Mouse (Mus musculus): ENCODE data around the gene Hist1h2bk.

The Hist1h2bk gene

DNA sequence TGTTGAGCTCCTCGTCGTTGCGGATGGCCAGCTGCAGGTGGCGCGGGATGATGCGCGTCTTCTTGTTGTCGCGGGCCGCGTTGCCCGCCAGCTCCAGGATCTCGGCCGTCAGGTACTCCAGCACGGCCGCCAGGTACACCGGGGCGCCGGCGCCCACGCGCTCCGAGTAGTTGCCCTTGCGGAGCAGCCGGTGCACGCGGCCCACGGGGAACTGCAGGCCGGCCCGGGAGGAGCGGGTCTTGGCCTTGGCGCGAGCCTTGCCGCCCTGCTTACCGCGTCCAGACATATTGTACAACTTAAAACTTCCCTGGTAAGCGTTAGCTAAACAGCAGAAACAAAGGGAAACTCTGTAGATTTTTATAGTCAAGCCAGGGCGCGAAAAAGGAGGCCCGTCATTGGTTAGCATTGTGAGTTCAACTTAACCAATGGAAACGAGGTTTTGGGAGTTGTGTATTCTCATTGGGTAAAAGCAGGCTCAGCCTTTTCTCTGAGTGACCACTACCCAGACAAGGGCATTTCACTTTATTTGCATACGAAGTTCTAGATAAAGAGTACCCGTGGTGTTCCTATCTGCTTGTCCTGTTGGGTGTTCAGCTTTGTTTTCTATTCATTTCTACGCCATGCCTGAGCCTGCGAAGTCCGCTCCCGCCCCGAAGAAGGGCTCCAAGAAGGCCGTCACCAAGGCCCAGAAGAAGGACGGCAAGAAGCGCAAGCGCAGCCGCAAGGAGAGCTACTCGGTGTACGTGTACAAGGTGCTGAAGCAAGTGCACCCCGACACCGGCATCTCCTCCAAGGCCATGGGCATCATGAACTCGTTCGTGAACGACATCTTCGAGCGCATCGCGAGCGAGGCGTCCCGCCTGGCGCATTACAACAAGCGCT, at the start of gene Hist1h2bk, which contains the start of gene Hist1h2ah:
TSS of gene Hist1h2bk (plus strand) at position 604 of the 882 bp plus-strand sequence.
TSS of gene Hist1h2ah (minus strand) at position 302 of the 882 bp plus-strand sequence.
- peak; percentile 91 for DNase-seq (ENCODE audit: low read depth)

DNA sequence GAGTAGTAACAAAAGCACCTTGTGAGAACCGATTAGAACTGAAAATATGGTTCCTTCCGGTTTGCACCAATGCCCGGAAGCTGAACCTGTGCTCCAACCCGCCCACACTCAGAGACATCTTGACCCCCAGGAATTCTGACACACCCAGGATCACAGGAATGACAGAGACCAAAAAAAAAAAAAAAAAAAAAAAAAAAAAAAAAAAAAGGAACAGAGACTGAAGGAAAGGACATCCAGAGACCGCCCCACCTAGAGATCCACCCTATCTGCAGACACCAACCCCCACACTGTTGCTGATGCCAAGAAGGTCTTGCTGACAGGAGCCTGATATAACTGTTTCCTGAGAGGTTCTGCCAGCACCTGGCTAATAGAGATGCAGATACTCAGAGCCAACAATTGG, 43.1 kb upstream of the Hist1h2bk start:
- DNase-seq (ENCODE audit: low read depth) = no peak

DNA sequence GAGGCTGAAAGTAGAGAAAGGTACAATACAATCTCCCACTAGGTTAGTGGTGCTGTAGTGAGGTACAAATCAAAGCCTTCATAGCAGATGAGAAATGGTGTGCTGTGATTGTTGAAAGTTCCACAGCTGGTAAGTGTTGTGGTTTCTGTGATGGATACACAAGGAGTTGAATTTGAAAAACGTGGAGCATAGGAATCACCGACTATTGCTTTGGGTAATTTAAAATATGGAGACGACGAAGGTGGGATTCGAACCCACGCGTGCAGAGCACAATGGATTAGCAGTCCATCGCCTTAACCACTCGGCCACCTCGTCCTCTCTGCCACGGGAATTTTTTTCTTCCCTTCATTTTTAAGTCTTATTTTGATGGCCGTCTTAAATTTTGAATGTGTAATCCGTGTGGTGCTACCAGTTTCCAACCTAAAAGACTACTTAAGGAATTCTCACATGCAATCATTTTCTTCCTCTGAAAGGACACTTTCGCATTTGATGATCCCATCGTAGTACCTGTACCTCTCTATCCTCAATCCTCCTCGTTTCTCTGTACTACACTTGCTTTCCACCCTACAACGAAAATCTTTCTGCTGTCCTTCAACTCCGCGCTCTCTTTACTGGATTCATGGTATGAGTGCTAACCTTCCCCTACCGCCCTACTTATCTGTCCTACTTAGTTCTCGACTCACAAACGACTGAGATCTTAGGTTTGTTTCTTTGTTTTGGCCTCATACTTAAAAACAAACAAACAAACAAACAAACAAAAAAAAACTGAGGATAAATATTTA, 41.5 kb upstream of the Hist1h2bk start:
- peak; percentile 73 for DNase-seq (ENCODE audit: low read depth)

DNA sequence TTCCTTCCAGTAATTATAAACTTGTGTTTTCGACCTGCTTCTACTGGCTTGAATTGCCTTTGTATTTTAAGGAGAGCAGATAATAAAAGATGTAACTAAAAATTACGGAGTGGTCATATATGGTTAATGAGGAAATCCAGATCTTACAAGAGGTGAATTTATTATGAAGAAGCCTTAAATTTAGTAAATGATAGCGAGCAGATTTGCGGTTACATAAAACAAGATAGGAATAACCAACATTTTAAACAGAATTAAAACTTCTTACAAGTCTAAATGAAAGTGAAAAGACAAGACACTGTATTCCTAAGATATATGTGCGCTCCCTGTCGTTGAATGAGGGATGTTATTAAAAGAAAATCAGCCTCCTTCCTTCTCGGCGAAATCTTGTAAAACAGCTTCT, 40.8 kb upstream of the Hist1h2bk start:
- peak; percentile 17 for DNase-seq (ENCODE audit: low read depth)

DNA sequence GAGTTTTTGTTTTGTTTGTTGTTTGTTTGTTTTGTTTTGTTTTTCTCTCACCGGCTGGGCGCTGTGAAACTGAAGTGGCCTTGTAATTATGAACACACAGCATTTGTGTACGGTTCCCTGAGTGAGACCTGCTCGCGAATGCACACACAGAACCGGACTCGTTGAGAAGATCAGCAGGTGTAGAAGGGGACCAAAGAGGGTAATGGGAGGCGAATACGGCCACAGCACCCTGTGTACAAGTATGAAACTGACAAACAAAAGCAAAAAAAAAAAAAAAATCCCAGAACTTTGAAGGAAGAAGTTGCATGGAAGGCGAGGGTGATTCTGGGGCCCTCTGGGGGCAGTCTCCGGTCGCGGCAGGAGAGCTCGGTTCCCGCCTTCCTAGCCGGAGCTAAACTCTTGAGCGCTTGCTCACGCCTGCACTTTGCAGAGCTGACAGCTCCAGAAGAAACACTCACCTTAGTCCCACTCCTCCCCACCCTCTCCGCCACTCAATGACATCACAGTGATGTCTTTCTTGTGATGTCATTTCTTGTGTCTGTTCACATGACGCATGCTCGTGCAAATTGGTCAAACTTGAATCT, 40.2 kb upstream of the Hist1h2bk start:
- peak; percentile 67 for DNase-seq (ENCODE audit: low read depth)

DNA sequence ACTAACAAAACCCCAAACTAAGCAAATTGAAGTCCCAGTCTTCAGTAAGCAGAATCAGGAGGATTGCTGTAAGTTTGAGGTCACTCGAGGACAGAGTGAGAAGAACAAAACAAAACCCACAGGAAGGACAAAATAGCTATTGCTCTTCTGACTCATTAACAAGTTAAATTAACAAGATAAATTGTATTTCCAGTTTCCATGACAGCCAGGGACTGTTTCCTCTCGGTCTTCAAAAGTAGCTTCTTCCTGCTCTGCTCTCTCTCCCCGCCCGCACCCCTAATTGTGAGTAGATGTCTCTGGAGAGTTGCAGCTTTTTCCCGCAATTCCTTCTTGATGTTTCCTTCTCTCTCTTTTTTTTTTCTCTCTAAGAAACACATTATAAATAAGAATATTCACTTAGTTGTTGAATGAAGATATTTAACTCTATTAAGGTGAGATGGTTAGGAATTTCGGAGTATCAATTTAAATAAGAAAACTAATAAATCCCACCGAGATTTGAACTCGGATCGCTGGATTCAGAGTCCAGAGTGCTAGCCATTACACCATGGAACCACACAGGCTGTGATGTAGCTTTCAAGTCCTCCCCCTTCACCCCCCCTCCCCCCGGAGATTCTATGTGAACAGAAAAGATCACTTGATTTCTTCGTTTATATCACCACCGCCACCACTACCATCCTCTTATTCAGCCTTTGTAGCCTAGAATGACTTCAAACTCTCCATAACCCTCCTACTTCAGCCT, 39.4 kb upstream of the Hist1h2bk start:
- DNase-seq (ENCODE audit: low read depth) = peak; percentile 57

DNA sequence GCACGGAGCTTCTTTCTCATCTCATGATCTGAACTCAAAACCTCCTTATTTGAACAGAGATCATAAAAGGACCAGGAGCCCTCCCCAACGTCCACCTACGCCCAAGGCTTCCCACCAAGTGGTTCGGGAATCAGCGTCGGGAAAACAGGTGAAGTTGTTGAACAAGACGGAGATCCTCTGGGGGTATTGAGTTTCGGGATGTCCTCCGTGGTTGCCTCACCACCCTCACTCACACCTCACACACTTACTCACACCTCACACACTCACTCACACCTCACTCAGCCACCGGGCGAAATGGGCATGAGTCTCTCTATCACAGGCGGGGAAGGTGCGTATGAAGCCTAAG, 38.9 kb upstream of the Hist1h2bk start:
- no peak for DNase-seq (ENCODE audit: low read depth)

DNA sequence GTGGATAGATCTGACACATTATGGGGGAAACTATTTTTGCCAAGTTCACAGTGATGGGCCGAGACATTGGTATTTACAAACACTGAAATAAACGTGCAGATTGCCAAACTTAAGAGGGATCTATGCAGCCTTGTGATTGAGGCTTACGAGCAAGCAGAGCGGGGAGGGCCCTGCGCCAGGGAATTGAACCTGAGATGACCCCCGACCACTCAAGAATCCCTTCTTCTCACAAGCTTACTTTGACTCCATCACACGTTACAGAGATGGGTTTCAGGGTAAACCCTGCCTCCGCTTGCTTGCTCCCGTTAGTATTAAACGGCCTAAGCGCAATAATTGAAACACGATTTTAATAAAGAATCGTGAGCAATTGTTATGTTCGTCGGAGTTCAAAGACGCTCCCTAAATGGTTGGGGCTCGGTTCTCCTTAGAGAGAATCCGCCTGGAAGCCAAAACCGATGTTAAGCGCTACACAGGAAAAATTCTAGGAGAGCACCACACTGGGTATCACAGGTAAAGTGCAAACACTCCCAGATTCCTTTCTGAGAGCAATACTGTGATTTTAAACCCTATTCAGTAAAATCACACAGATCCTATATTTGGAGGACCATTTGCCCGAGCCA, 38.4 kb upstream of the Hist1h2bk start:
- no peak for DNase-seq (ENCODE audit: low read depth)

DNA sequence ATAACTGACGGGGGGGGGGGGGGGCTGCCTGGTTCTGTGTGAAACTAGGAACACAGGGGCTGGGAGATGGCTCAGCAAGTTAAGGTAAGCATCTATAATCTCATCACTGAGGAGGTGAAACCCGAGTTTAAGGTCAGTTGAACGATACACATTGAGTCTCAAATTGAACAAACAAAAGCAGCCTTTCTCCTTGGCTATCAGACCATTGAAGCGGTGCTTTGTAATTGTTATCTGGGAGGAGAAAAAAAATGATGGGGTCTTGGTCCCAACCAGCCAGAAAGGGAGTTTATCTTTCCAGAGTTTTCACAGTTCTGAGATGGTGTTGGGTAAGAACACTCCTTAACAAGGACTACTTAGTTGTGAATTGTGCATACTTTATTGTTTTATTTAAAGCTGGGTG, 37.8 kb upstream of the Hist1h2bk start:
- DNase-seq (ENCODE audit: low read depth) = no peak

DNA sequence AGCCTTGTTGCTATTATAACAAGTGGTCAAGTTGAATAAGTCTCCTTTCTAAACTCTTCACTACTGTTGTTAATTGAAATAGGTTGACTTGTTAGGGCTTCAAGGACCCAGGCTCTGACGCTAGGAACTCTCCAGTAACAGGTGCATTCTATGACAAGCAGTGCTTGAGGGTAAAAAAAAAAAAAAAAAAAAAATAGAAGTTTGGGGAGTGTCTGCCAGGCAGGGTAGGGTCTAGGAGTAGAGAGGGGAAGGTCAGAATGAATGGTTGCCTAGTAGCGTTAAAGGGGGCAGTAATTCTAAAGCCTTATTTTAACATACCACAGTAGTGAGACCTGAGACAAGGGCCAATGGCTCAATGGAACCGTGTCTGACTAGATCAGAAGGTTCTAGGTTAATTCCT, 37.3 kb upstream of the Hist1h2bk start:
- no peak for DNase-seq (ENCODE audit: low read depth)

DNA sequence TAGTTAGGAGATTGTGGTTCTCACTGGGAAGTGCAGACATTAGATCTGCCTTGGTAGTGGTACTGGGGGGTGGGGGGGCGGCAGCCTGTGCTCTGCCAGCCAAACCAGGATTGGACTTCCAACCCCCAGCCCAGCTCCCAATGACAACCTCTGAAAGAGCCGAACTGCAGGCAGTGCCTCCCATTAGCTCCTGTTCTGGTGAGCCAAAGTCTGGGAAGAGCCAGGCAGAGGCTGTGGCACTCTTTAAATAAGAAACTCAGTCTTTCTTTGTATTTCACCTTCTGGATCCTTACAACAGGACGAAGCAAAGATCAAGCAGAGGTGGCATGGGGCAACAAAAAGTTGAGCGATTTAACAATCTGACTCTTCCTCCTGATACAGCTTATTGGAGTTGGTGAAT, 36.5 kb upstream of the Hist1h2bk start:
- DNase-seq (ENCODE audit: low read depth) = no peak

DNA sequence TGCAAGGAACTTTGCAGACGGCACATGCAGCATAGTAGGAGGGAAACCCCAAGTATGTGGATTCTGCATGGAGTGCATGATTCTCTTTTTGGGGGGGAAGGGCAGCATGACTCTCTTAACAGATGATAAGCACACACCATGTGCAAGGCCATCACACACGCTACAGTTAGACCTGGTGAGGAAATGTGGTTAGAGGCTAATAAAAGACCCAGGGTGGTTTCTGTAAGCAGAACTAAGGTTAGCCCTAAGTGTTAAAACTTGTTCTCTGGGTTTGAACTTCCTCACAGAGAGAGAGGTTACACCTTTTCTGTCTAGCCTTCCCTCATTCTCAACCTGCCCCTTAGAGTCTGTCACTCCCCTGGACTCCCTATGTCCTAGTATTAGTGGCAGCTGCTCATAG, 34.3 kb upstream of the Hist1h2bk start:
- DNase-seq (ENCODE audit: low read depth) = no peak

DNA sequence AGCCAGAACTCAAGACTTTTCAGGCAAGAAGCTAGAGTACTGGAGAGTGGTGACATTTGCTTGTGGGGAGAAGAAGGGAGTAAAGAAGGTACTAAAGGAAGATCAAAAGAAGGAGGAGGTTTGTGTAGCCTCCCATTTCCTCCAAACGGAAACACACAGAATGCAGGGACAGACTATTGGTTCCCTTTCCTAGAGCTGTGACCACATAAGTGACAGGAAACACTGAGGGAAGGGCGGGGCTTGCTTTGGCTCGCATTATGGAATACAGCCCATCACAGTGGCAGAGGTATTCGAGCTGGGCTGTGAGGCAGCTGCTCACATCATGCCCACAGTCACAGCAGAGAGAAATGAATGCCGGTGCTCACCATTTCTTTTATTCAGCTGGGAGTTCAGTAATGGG, 33.8 kb upstream of the Hist1h2bk start:
- no peak for DNase-seq (ENCODE audit: low read depth)

DNA sequence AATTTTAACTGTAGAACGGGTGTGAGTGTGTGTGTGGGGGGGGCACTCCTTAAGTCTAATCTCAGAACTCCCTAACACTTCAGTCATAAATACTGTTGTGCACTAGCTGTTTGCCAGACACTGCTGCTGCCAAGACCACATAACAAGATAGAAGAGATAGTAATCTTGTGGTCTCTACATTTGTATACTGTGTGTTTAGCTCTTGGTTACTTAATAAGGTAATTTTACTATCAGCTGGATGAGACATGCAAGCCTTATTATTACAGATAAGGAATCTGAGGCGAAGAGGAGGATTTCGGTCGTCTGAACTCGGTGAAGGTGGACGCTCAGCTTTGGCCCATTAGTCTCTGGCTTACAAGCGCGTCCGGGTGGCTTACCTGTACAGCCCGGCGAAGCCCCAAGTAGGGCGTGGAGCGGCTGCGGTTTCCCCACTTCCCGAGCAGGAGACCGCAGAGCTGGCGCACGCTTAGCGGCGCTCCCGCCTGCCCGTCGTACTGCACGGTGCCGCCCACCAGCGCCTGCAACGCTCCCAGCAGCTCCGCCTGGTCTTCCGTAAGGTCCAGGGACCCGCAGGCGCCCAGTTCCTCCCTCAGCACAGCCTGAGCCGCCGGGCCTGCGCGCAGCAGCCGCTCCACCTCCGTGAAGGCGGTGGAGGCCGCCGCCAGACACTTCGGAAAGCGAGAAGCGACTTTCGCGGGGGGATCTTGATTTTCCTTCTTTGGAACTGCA, 29.9 kb upstream of the Hist1h2bk start:
- DNase-seq (ENCODE audit: low read depth) = peak; percentile 16

DNA sequence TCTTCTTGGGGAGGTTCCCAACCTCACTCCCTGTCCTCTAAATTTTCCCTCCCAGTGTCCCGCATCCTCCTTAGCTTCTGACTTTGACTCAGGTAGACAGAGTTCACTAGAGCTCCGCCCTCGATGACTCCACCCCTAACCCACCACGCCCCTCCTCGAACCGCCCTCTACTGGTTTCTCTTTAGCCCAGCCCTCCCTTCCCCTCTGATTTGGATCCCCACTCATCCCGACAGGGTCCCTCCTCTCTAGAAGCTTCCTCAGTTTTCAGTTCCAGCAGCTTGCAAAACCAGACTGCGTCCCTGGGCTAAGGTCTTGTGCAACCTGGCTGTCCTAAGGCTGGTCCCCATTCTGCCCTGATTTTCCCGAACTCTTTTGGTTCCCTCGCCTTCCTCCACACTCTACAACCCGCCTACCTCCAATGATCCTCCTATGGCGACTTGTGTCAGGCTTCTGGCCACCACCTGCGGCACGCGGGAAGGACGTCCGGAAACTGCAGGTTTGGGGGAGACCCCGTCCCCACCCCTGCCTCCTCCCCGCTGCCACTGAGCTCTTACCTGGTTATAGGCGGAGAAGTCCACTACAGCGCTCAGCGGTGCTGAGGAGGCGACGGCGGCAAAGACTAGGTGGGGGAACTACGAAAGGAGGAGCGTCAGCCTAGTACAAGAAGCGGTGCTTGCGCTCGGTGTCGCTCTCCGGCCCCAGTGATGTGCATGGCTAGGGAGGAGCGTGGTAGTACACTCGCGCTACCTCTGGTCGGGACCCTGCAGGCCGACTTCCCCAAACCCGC, 29.1 kb upstream of the Hist1h2bk start:
- DNase-seq (ENCODE audit: low read depth) = peak; percentile 40

DNA sequence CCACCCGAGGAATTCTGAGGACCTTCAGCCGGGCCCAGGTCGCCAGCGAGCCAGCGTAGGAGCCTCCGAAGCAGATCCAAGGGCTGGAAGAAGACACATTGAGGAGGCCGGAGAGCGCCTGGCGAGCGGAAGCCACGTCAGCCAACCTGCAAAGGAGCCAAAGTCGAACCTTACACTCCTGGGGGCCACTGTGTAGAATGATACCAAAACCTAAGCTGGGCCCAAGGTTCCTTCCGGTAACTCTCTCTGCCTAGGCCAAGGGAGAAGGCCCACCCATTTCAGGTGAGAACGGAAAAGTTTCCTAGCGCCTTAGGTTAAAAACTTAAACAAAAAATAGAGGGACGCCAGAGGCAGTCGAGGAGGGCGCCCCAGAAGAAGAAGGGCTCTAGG, 28.6 kb upstream of the Hist1h2bk start:
- no peak for DNase-seq (ENCODE audit: low read depth)

DNA sequence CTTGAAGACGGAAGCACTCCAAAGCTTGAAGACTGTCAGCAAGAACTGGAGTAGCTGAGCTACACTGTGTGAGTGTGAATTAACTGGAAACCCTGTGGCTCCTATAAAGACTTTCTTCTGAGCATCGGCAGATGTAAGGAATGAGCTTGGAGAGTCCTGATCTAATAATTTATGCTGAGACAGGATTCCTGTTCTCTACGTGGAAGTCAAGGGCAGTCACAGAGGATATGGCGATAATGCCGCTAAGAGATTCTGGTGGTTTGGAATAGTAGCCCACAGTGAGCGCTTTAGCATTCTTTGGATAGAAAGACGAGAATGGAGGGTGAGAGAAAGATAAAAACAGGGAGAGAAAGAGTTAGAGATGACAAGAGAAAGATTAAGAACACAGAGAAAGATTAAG, 27.8 kb upstream of the Hist1h2bk start:
- DNase-seq (ENCODE audit: low read depth) = no peak

DNA sequence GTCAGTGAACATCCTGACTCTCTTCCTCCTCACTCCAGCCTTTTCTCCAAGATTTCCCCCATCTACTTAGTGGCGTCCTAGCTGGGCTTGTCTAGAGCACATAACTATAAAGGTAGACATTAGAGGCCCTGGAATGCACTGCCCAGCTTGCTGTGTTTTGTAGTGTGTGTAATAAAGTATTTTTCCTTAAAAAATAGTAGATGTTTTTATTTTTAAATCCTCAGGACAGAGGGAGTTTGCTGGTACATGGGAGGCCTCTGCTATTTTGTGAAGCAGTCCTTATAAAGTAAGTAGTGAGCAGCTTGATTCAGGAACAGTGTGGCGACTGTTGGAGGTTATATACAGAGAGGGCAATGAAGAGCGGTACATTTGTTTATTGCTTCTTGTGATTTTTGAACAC, 27.0 kb upstream of the Hist1h2bk start:
- no peak for DNase-seq (ENCODE audit: low read depth)

DNA sequence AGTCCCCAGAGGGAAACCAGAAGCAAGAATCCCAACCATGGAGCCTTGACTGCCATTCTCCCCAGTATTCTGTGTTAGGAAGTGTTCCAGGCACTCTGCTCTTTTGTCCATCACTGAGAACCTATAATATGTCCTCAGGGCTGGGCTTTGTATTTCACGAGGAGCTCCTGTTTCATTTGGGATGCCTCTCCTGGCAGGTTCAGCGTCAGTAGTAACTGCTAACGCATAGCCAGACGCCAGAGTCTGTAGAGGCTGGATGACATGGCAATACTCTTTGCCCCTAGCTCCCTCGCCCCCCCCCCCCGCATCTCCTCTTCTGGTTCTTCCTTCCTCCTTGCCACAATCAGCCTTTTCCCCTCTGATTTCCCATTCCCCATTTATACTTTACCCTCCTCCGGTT, 26.0 kb upstream of the Hist1h2bk start, which contains the start of gene Prss16:
TSS of gene Prss16 (minus strand) at position 101 of the 400 bp plus-strand sequence.
- no peak for DNase-seq (ENCODE audit: low read depth)

DNA sequence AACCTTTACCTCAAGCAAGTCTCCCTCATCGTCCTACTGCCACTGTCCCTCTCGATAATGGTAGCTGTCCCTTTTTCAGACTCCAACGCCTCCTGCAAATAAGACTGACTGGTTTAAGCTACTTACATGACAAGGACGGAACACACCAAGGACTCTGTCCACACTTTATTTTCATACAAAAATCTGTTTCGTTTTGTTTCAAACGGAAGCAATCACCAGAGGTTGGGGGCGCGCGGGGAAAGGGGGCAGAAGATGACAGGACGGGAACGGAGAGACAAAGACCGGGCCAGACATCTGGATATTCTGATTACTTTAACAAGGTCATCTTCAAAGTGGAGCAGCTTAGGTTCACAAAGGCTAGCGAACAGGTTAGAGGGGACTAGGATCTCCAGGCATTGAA, 22.0 kb upstream of the Hist1h2bk start:
- DNase-seq (ENCODE audit: low read depth) = no peak

Data from NIH3T3 (cell line).